19 mouse cellular contexts compared by ENCODE assay signal in genomic region chr5:110948476-110949399, GRCm38 (mm10).
DNase-seq lines count a peak whose midpoint lies in the region; ATAC-seq and TF ChIP-seq lines count a peak whose summit lies in the region.
"Had no signal": no experiment of that assay in that cellular context is flagged by ENCODE, and none has a peak within 500 bp of the region (broad histone marks: within the 10 kb centered on the region; RNA-seq: fewer than 3 reads in every experiment).

No protein-coding gene starts in this region.

- H3K4me2 ChIP-seq in heart, embryonic 15.5 days: no peak overlapping the region
- H3K4me2 ChIP-seq in embryonic facial prominence, embryonic 15.5 days (replicated peaks): no peak overlapping the region
- H3K4me2 ChIP-seq in forebrain, postnatal 0 days (ENCODE audit: low read depth): no peak overlapping the region
- peak overlapping the region; percentile 6; the same call in 1 of the 2 replicates for H3K4me2 ChIP-seq in midbrain, embryonic 14.5 days (ENCODE audit: low read length)
- H3K4me2 ChIP-seq: intestine, embryonic 15.5 days; limb, embryonic 15.5 days had no signal

- no peak for TF ChIP-seq CTCF in forebrain, postnatal 0 days (IDR thresholded peaks at IDR 0.05; ENCODE audit: low read depth)
- TF ChIP-seq CTCF in thymus, adult 2 months (IDR thresholded peaks at IDR 0.05; ENCODE audit: borderline replicate concordance, control insufficient read depth, extremely low read depth, insufficient read depth, low read length, poor library complexity): no peak
- TF ChIP-seq CTCF in kidney, adult 2 months (conservative IDR thresholded peaks at IDR 0.05; ENCODE audit: insufficient read depth, insufficient read length, low read depth, low read length): no peak

- peaks cover 3% of the 10 kb centered on the region; the same call in 1 of the 2 replicates for H3K4me1 ChIP-seq in heart, embryonic 15.5 days (replicated peaks)
- H3K4me1 ChIP-seq in embryonic facial prominence, embryonic 15.5 days: peaks cover 9% of the 10 kb centered on the region; the same call in 1 of the 2 replicates
- H3K4me1 ChIP-seq in forebrain, postnatal 0 days (ENCODE audit: insufficient read depth): no peaks in the 10 kb centered on the region
- peaks cover 11% of the 10 kb centered on the region; the same call in 1 of the 2 replicates for H3K4me1 ChIP-seq in midbrain, embryonic 14.5 days (ENCODE audit: control insufficient read depth, insufficient read depth, low read length)
- H3K4me1 ChIP-seq in thymus, adult 2 months (replicated peaks; ENCODE audit: control insufficient read depth, insufficient read depth, low read length): no peaks in the 10 kb centered on the region
- H3K4me1 ChIP-seq in kidney, adult 2 months (ENCODE audit: control insufficient read depth, insufficient read depth, low read length): no peaks in the 10 kb centered on the region
- H3K4me1 ChIP-seq: intestine, embryonic 15.5 days; limb, embryonic 15.5 days had no signal

- TF ChIP-seq POLR2A in thymus, adult 2 months (IDR thresholded peaks at IDR 0.05; ENCODE audit: control insufficient read depth, extremely low read depth, insufficient read depth, low read length, poor library complexity): no peak
- TF ChIP-seq POLR2A in kidney, adult 2 months (IDR thresholded peaks at IDR 0.05; ENCODE audit: low read depth, low read length): no peak

- no peaks in the 10 kb centered on the region for H3K9me3 ChIP-seq in heart, embryonic 15.5 days (replicated peaks)
- no peaks in the 10 kb centered on the region for H3K9me3 ChIP-seq in embryonic facial prominence, embryonic 15.5 days (replicated peaks)
- H3K9me3 ChIP-seq in forebrain, postnatal 0 days (ENCODE audit: low read length): no peaks in the 10 kb centered on the region
- no peaks in the 10 kb centered on the region for H3K9me3 ChIP-seq in midbrain, embryonic 14.5 days (ENCODE audit: control insufficient read depth, low read length)
- H3K9me3 ChIP-seq: intestine, embryonic 15.5 days; limb, embryonic 15.5 days had no signal

- H3K9ac ChIP-seq in heart, embryonic 15.5 days: no peak overlapping the region
- no peak overlapping the region for H3K9ac ChIP-seq in embryonic facial prominence, embryonic 15.5 days
- H3K9ac ChIP-seq in forebrain, postnatal 0 days: no peak overlapping the region
- H3K9ac ChIP-seq in midbrain, embryonic 14.5 days (replicated peaks; ENCODE audit: low read length): no peak overlapping the region
- H3K9ac ChIP-seq: intestine, embryonic 15.5 days; limb, embryonic 15.5 days; liver, postnatal 0 days had no signal

- 38% methylated on average over 12 of the region's 12 CpGs for WGBS in heart, embryonic 15.5 days
- WGBS in embryonic facial prominence, embryonic 15.5 days: 49% methylated on average over 12 of the region's 12 CpGs
- 37% methylated on average over 12 of the region's 12 CpGs for WGBS in forebrain, postnatal 0 days
- WGBS in midbrain, embryonic 14.5 days: 47% methylated on average over 12 of the region's 12 CpGs
- WGBS in thymus, adult 2 months: 93% methylated on average over 12 of the region's 12 CpGs
- 62% methylated on average over 12 of the region's 12 CpGs for WGBS in kidney, adult 2 months

- no peaks in the 10 kb centered on the region for H3K27me3 ChIP-seq in heart, embryonic 15.5 days
- H3K27me3 ChIP-seq in embryonic facial prominence, embryonic 15.5 days: no peaks in the 10 kb centered on the region
- H3K27me3 ChIP-seq in forebrain, postnatal 0 days (ENCODE audit: insufficient read depth, low read length): no peaks in the 10 kb centered on the region
- H3K27me3 ChIP-seq in midbrain, embryonic 14.5 days (ENCODE audit: control insufficient read depth, insufficient read depth, low read length): no peaks in the 10 kb centered on the region
- H3K27me3 ChIP-seq in thymus, adult 2 months (ENCODE audit: control insufficient read depth, insufficient read depth, low read length): no peaks in the 10 kb centered on the region
- H3K27me3 ChIP-seq in kidney, adult 2 months (replicated peaks; ENCODE audit: control insufficient read depth, insufficient read depth, low read length): no peaks in the 10 kb centered on the region
- H3K27me3 ChIP-seq: intestine, embryonic 15.5 days; limb, embryonic 15.5 days had no signal

- 0 out of 2 replicates have a peak, but pooled peaks have one; percentile 35 for ATAC-seq in heart, embryonic 15.5 days (replicated peaks; ENCODE audit: insufficient number of reproducible peaks, insufficient read depth, low FRiP score, low read depth)
- ATAC-seq in embryonic facial prominence, embryonic 15.5 days (ENCODE audit: insufficient number of reproducible peaks, low FRiP score, low TSS enrichment, low read depth): no peak; the same call in 1 of the 2 replicates
- peak; percentile 46 for ATAC-seq in forebrain, postnatal 0 days
- peak; percentile 58 for ATAC-seq in midbrain, embryonic 14.5 days (ENCODE audit: low FRiP score, low TSS enrichment)
- ATAC-seq: CD4-positive, CD25-positive, alpha-beta regulatory T cell, adult 4 months; intestine, embryonic 15.5 days; liver, postnatal 0 days had no signal

- H3K4me3 ChIP-seq in heart, embryonic 15.5 days: no peak overlapping the region
- H3K4me3 ChIP-seq in embryonic facial prominence, embryonic 15.5 days (replicated peaks): no peak overlapping the region
- H3K4me3 ChIP-seq in forebrain, postnatal 0 days (ENCODE audit: low read depth, low read length): no peak overlapping the region
- no peak overlapping the region for H3K4me3 ChIP-seq in midbrain, embryonic 14.5 days (replicated peaks; ENCODE audit: low read depth, low read length)
- H3K4me3 ChIP-seq in thymus, adult 2 months (ENCODE audit: control insufficient read depth, insufficient read depth, low read length): no peak overlapping the region
- no peak overlapping the region for H3K4me3 ChIP-seq in kidney, adult 2 months (ENCODE audit: insufficient read depth, low read depth, low read length)
- H3K4me3 ChIP-seq: intestine, embryonic 15.5 days; limb, embryonic 15.5 days had no signal

- no peak overlapping the region for H3K27ac ChIP-seq in heart, embryonic 15.5 days
- H3K27ac ChIP-seq in embryonic facial prominence, embryonic 15.5 days (replicated peaks): 0 out of 2 replicates have a peak overlapping the region, but pooled peaks have one; percentile 17
- peak overlapping the region; percentile 45; the same call in 1 of the 2 replicates for H3K27ac ChIP-seq in forebrain, postnatal 0 days (ENCODE audit: low read depth, low read length)
- peak overlapping the region; percentile 58; the same call in 1 of the 2 replicates for H3K27ac ChIP-seq in midbrain, embryonic 14.5 days (replicated peaks; ENCODE audit: low read depth, low read length)
- H3K27ac ChIP-seq in thymus, adult 2 months (ENCODE audit: control insufficient read depth, insufficient read depth, low read length): no peak overlapping the region
- H3K27ac ChIP-seq in kidney, adult 2 months (ENCODE audit: insufficient read depth, low read depth, low read length): no peak overlapping the region
- H3K27ac ChIP-seq: intestine, embryonic 15.5 days; limb, embryonic 15.5 days; stomach, postnatal 0 days had no signal

- no peak for DNase-seq in heart, adult 9 months (ENCODE audit: low spot score in 2 of 2)
- peak; percentile 33 for DNase-seq in forebrain, postnatal 0 days
- DNase-seq in midbrain, embryonic 14.5 days: peak; percentile 74
- no peak for DNase-seq in thymus, adult 2 months
- no peak for DNase-seq in lung, postnatal 14 days
- DNase-seq in kidney, adult 2 months: no peak
- DNase-seq: adrenal gland, postnatal 10 days; cerebellum, adult 9-11 months; embryo, embryonic 11 days; kidney, postnatal 36 days; liver, postnatal 0 days; lung, postnatal 4 days; thymus, postnatal 4 days had no signal

- no peaks in the 10 kb centered on the region for H3K36me3 ChIP-seq in heart, embryonic 15.5 days
- H3K36me3 ChIP-seq in embryonic facial prominence, embryonic 15.5 days: no peaks in the 10 kb centered on the region
- H3K36me3 ChIP-seq in forebrain, postnatal 0 days (ENCODE audit: insufficient read depth): no peaks in the 10 kb centered on the region
- H3K36me3 ChIP-seq in midbrain, embryonic 14.5 days (ENCODE audit: control insufficient read depth, insufficient read depth, low read length): no peaks in the 10 kb centered on the region
- H3K36me3 ChIP-seq in thymus, adult 2 months (ENCODE audit: control insufficient read depth, insufficient read depth, low read length): no peaks in the 10 kb centered on the region
- H3K36me3 ChIP-seq in kidney, adult 2 months (ENCODE audit: control insufficient read depth, insufficient read depth, low read length): no peaks in the 10 kb centered on the region
- H3K36me3 ChIP-seq: intestine, embryonic 15.5 days had no signal

Comparison
In these comparisons a context has a peak if more than half of its experiments do, and no peak if none do; other contexts are left out.
1. H3K27ac ChIP-seq: peak in embryonic facial prominence, embryonic 15.5 days (single experiment), forebrain, postnatal 0 days (single experiment) and midbrain, embryonic 14.5 days (single experiment); none in heart, embryonic 15.5 days (single experiment), thymus, adult 2 months (single experiment) and kidney, adult 2 months (single experiment).
2. DNase-seq: peak in forebrain, postnatal 0 days (single experiment) and midbrain, embryonic 14.5 days (single experiment); none in heart, adult 9 months (0 of 2), thymus, adult 2 months (single experiment), lung, postnatal 14 days (single experiment) and kidney, adult 2 months (single experiment).